Mouse (Mus musculus) cortical plate, adult 2 months (tissue): ENCODE data around the gene Galnt17. TPM values are rescaled to one million over a fixed set of nuclear protein-coding genes. Genes with fewer than 3 reads are reported as not detected.

Source experiments
- H3K27ac ChIP-seq: fragments of 200-500 bp; 2 replicates; pipeline ENCODE4 v1.5.1; 2012; ENCODE audit warnings: low read length, control low read depth, inconsistent platforms; ENCODE audit not compliant: insufficient read depth
- H3K4me1 ChIP-seq: fragments of 200-500 bp; 2 replicates; pipeline ENCODE4 v1.6.1; 2011; ENCODE audit warnings: low read length; ENCODE audit not compliant: control insufficient read depth, insufficient read depth
- H3K4me3 ChIP-seq: fragments of 200-500 bp; 2 replicates; pipeline ENCODE4 v1.5.1; 2011; ENCODE audit warnings: mild to moderate bottlenecking, low read length, control low read depth; ENCODE audit not compliant: insufficient read depth
- CTCF ChIP-seq: fragments of 200-500 bp; IDR thresholded peaks from 2 replicates; pipeline ENCODE4 v1.5.1; 2011; ENCODE audit warnings: mild to moderate bottlenecking, control low read depth, low read length; ENCODE audit not compliant: insufficient read depth; ENCODE audit errors: extremely low read depth
- POLR2A ChIP-seq: fragments of 200-500 bp; IDR thresholded peaks from 2 replicates; pipeline ENCODE4 v1.6.1; 2011; ENCODE audit warnings: mild to moderate bottlenecking, low read length, control low read depth; ENCODE audit not compliant: insufficient read depth; ENCODE audit errors: extremely low read depth
- polyA plus RNA-seq: library from polyadenylated mRNA; depleted of rRNA; stranded (reverse); fragments of >200 nt; gene quantifications from 2 replicates; pipeline ENCODE4 v1.2.3, GENCODE M21; 2012

Galnt17 gene
- polyA plus RNA-seq, 1 experiment, result 16.7 TPM

DNA sequence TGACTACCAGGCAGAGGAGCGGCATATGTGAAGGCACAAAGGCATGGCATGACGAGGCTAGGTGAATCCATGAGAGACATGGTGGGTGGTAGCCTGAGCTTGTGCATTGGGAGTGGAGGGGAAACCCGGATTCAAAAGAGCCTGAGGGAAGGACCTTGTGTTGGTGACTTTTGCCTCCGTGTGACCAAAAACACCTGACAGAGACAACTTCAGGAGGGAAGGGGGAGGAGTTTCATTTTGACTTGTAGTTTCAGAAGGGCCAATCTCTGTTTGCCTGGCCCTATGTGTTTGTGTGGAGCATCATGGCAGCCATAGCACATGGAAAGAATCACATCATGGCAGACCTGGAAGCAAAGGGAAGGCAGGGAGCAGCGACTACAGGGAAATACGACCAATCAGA, 459.7 kb downstream of the Galnt17 start:
- no peak for TF ChIP-seq CTCF
- no peak for TF ChIP-seq POLR2A
- Histone ChIP-seq H3K4me1 (no peaks in the 10 kb centered on the region), H3K27ac (no peak overlapping the region), H3K4me3 (no peak overlapping the region)

DNA sequence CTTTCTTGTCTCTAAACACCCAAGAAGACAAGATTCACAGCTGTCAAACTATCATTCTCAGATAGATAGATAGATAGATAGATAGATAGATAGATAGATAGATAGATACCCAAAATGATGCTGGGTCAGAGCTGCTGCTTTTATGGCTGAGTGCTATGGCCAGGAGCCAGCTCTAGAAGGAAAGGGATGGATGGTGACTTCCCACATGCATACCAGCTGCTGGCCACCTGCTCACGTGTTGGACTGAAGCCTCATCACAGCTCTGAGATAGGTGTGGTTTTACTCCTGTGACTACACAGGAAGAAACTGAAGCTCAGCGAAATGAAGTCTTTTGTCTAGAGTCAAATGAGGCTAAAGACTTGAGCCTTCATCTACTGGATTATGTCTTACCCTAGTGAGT, 482.5 kb downstream of the Galnt17 start:
- H3K4me1 ChIP-seq, result no peaks in the 10 kb centered on the region
- H3K4me3 ChIP-seq, result no peak overlapping the region
- TF ChIP-seq CTCF, result no peak
- H3K27ac ChIP-seq, result no peak overlapping the region
